Mouse (Mus musculus): Measurements from ENCODE around the gene Ube2q2. TPM values are rescaled to one million over a fixed set of nuclear protein-coding genes. Genes with fewer than 3 reads are reported as not detected.

The Ube2q2 gene
- polyA plus RNA-seq, 1 experiment from 2014 or later, result 22.8 TPM

DNA sequence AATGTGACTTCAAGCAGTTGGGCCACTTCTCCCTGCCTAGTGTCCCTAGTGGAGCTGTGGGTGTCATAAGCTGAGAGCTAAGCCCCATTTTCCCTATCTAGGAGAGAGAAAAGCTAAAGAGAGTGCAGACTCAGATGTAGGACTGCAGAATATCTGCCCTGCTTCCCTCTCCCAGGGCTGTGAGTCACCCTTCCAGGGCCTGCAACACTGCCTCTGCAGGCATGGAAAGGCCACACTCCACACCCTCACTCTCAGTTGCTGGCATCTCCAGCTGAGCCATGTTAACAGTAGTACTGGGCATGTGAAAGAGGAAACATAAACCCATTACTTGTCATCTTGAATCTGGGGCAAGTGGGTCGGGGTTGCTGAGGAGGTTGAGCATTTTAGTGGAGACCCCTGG lies 33.9 kb upstream of the Ube2q2 start:
- 64% methylated on average over 1 of the region's 1 CpGs for WGBS
- TF ChIP-seq EP300 (optimal IDR thresholded peaks at IDR 0.05), result no peak
- peak; percentile 58 for TF ChIP-seq CTCF (IDR thresholded peaks at IDR 0.05; ENCODE audit: low read depth)
- DNase-seq (ENCODE audit: low spot score) (peak; percentile 54), ATAC-seq (ENCODE audit: low FRiP score, low TSS enrichment) (peak; percentile 71; the same call in 1 of the 2 replicates)
- H3K36me3 ChIP-seq (ENCODE audit: control insufficient read depth, insufficient read depth, low read length), result no peaks in the 10 kb centered on the region
- H3K9ac ChIP-seq (ENCODE audit: low read length), result no peak overlapping the region
- no peaks in the 10 kb centered on the region for H3K4me1 ChIP-seq (replicated peaks; ENCODE audit: control insufficient read depth, insufficient read depth)
- H3K9me3 ChIP-seq (ENCODE audit: control insufficient read depth, low read length), result no peaks in the 10 kb centered on the region
- no peaks in the 10 kb centered on the region for H3K27me3 ChIP-seq (ENCODE audit: control insufficient read depth, insufficient read depth, low read length)
- H3K4me2 ChIP-seq (replicated peaks; ENCODE audit: low read depth), result no peak overlapping the region
- no peak overlapping the region for H3K27ac ChIP-seq (replicated peaks)
- H3K4me3 ChIP-seq (ENCODE audit: low read depth, low read length), result no peak overlapping the region

DNA sequence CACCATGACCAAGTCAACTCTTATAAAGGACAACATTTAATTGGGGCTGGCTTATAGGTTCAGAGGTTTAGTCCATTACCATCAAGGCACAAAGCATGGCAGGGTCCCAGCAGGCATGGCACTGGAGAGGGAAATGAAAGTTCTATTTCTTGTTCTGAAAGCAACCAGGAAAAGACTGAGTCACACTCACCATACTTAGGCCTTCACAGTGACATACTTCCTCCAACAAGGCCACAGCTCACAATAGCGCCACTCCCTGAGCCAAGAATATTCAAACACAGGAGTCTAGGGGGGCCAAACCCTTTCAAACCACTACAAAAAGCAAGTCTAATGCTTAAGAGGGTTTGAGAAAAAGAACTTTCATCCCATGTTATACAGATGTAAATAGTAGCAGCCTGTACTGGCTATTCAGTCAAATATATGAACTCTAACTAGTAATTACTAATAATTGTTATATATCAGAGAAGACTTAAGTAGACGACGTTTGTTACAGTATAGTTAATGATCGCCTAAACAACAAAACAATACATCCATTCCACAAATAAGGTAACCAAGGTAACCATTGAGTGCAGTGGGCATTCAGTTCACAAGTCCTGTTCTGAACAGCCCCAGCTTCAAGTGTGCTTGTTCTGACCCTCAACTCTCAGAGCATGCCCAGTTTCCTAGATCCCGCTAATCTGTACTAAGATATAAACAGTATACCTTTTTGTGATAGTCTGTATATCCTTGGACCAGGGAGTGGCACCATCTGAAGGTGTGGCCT lies 31.2 kb upstream of the Ube2q2 start:
- no peak overlapping the region for H3K4me2 ChIP-seq (replicated peaks; ENCODE audit: low read depth)
- H3K4me3 ChIP-seq (ENCODE audit: low read depth, low read length), result no peak overlapping the region
- TF ChIP-seq EP300 (optimal IDR thresholded peaks at IDR 0.05), result no peak
- TF ChIP-seq CTCF (IDR thresholded peaks at IDR 0.05; ENCODE audit: low read depth), result no peak
- WGBS, result 60% methylated on average over 5 of the region's 5 CpGs
- no peak overlapping the region for H3K9ac ChIP-seq (ENCODE audit: low read length)
- ATAC-seq (ENCODE audit: low FRiP score, low TSS enrichment), result peak; percentile 75
- DNase-seq (ENCODE audit: low spot score), result no peak
- H3K4me1 ChIP-seq (replicated peaks; ENCODE audit: control insufficient read depth, insufficient read depth), result no peaks in the 10 kb centered on the region
- no peaks in the 10 kb centered on the region for H3K36me3 ChIP-seq (ENCODE audit: control insufficient read depth, insufficient read depth, low read length)
- H3K9me3 ChIP-seq (ENCODE audit: control insufficient read depth, low read length), result no peaks in the 10 kb centered on the region
- no peak overlapping the region for H3K27ac ChIP-seq (replicated peaks)
- no peaks in the 10 kb centered on the region for H3K27me3 ChIP-seq (ENCODE audit: control insufficient read depth, insufficient read depth, low read length)

- Histone ChIP-seq H3K27ac (replicated peaks) (no peak overlapping the region), H3K4me2 (replicated peaks; ENCODE audit: low read depth) (no peak overlapping the region), H3K4me1 (replicated peaks; ENCODE audit: control insufficient read depth, insufficient read depth) (no peaks in the 10 kb centered on the region), H3K9me3 (ENCODE audit: control insufficient read depth, low read length) (no peaks in the 10 kb centered on the region), H3K36me3 (ENCODE audit: control insufficient read depth, insufficient read depth, low read length) (no peaks in the 10 kb centered on the region), H3K27me3 (ENCODE audit: control insufficient read depth, insufficient read depth, low read length) (no peaks in the 10 kb centered on the region), H3K9ac (ENCODE audit: low read length) (no peak overlapping the region), H3K4me3 (ENCODE audit: low read depth, low read length) (no peak overlapping the region)
- DNase-seq (ENCODE audit: low spot score) (peak; percentile 35), ATAC-seq (ENCODE audit: low FRiP score, low TSS enrichment) (peak; percentile 67; the same call in 1 of the 2 replicates)
- WGBS, result 52% methylated on average over 3 of the region's 3 CpGs
- TF ChIP-seq CTCF (IDR thresholded peaks at IDR 0.05; ENCODE audit: low read depth) (no peak), EP300 (optimal IDR thresholded peaks at IDR 0.05) (no peak)
Measured at GRCm38 (mm10) chr9:55122586-55122985, 26.1 kb upstream of the Ube2q2 start.

GRCm38 (mm10) chr9:55125735-55126134 lies 22.9 kb upstream of the Ube2q2 start:
- no peaks in the 10 kb centered on the region for H3K9me3 ChIP-seq (ENCODE audit: control insufficient read depth, low read length)
- H3K4me3 ChIP-seq (ENCODE audit: low read depth, low read length), result no peak overlapping the region
- H3K4me2 ChIP-seq (replicated peaks; ENCODE audit: low read depth), result no peak overlapping the region
- no peaks in the 10 kb centered on the region for H3K4me1 ChIP-seq (replicated peaks; ENCODE audit: control insufficient read depth, insufficient read depth)
- H3K9ac ChIP-seq (ENCODE audit: low read length), result no peak overlapping the region
- DNase-seq (ENCODE audit: low spot score) (no peak), ATAC-seq (ENCODE audit: low FRiP score, low TSS enrichment) (no peak)
- no peak for TF ChIP-seq CTCF (IDR thresholded peaks at IDR 0.05; ENCODE audit: low read depth)
- H3K27ac ChIP-seq (replicated peaks), result no peak overlapping the region
- 74% methylated on average over 7 of the region's 7 CpGs for WGBS
- H3K36me3 ChIP-seq (ENCODE audit: control insufficient read depth, insufficient read depth, low read length), result no peaks in the 10 kb centered on the region
- H3K27me3 ChIP-seq (ENCODE audit: control insufficient read depth, insufficient read depth, low read length), result no peaks in the 10 kb centered on the region

DNA sequence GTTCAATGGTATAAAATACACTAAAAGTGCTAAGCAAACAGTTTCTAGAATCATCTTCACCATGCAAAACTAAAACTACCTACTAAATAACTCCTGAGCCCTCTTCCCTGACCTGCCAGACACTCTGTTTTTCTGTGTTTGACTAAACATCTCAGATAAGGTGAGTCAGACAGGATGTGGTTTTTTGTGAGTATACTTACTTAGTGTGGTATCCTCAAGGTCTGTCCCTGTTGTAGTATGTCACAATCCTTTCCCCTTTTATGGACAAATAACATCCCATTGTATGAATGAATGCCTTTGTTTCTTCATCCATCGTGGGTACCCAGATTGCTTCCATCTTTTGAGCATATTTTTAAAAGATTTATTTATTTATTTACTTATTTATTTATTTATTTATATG lies 22.4 kb upstream of the Ube2q2 start:
- TF ChIP-seq CTCF (IDR thresholded peaks at IDR 0.05; ENCODE audit: low read depth) (no peak), EP300 (optimal IDR thresholded peaks at IDR 0.05) (no peak)
- H3K36me3 ChIP-seq (ENCODE audit: control insufficient read depth, insufficient read depth, low read length), result no peaks in the 10 kb centered on the region
- WGBS, result 79% methylated on average over 1 of the region's 1 CpGs
- no peak overlapping the region for H3K27ac ChIP-seq (replicated peaks)
- ATAC-seq (ENCODE audit: low FRiP score, low TSS enrichment), result no peak
- no peaks in the 10 kb centered on the region for H3K27me3 ChIP-seq (ENCODE audit: control insufficient read depth, insufficient read depth, low read length)
- no peak overlapping the region for H3K4me3 ChIP-seq (ENCODE audit: low read depth, low read length)
- no peak overlapping the region for H3K4me2 ChIP-seq (replicated peaks; ENCODE audit: low read depth)
- no peaks in the 10 kb centered on the region for H3K9me3 ChIP-seq (ENCODE audit: control insufficient read depth, low read length)
- no peaks in the 10 kb centered on the region for H3K4me1 ChIP-seq (replicated peaks; ENCODE audit: control insufficient read depth, insufficient read depth)
- no peak overlapping the region for H3K9ac ChIP-seq (ENCODE audit: low read length)
- DNase-seq (ENCODE audit: low spot score), result no peak

GRCm38 (mm10) chr9:55131851-55132250 lies 16.8 kb upstream of the Ube2q2 start:
- no peaks in the 10 kb centered on the region for H3K27me3 ChIP-seq (ENCODE audit: control insufficient read depth, insufficient read depth, low read length)
- no peak overlapping the region for H3K4me3 ChIP-seq (ENCODE audit: low read depth, low read length)
- DNase-seq (ENCODE audit: low spot score) (no peak), ATAC-seq (ENCODE audit: low FRiP score, low TSS enrichment) (no peak)
- H3K9ac ChIP-seq (ENCODE audit: low read length), result no peak overlapping the region
- no peaks in the 10 kb centered on the region for H3K9me3 ChIP-seq (ENCODE audit: control insufficient read depth, low read length)
- TF ChIP-seq CTCF (IDR thresholded peaks at IDR 0.05; ENCODE audit: low read depth) (no peak), EP300 (optimal IDR thresholded peaks at IDR 0.05) (no peak)
- H3K4me2 ChIP-seq (replicated peaks; ENCODE audit: low read depth), result no peak overlapping the region
- H3K4me1 ChIP-seq (replicated peaks; ENCODE audit: control insufficient read depth, insufficient read depth), result no peaks in the 10 kb centered on the region
- no peaks in the 10 kb centered on the region for H3K36me3 ChIP-seq (ENCODE audit: control insufficient read depth, insufficient read depth, low read length)
- H3K27ac ChIP-seq (replicated peaks), result no peak overlapping the region
